Mouse (Mus musculus) heart, adult 2 months (tissue): ENCODE data around the gene Nepro. TPM values are rescaled to one million over a fixed set of nuclear protein-coding genes. Genes with fewer than 3 reads are reported as not detected.

ENCODE experiments used
- DNase-seq, 2 experiments: peaks; one replicate each; pipeline ENCODE4 v3.0.0; 2021
- H3K27ac ChIP-seq: fragments of 200-600 bp; 2 replicates; pipeline ENCODE4 v1.8.1; 2022
- H3K27me3 ChIP-seq: fragments of 200-500 bp; 2 replicates; pipeline ENCODE4 v1.6.1; 2012; ENCODE audit warnings: mild to moderate bottlenecking, low read length, inconsistent platforms, mixed read lengths; ENCODE audit not compliant: control insufficient read depth, insufficient read depth
- H3K36me3 ChIP-seq: fragments of 200-500 bp; 2 replicates; pipeline ENCODE4 v1.6.1; 2012; ENCODE audit warnings: low read length, inconsistent platforms; ENCODE audit not compliant: control insufficient read depth, insufficient read depth
- H3K4me1 ChIP-seq: fragments of 200-500 bp; 2 replicates; pipeline ENCODE4 v1.6.1; 2011; ENCODE audit warnings: low read length; ENCODE audit not compliant: control insufficient read depth, insufficient read depth
- H3K4me3 ChIP-seq: fragments of 200-600 bp; 2 replicates; pipeline ENCODE4 v1.8.1; 2022
- H3K79me2 ChIP-seq: fragments of 200-500 bp; replicated peaks from 2 replicates; pipeline ENCODE4 v1.6.1; 2012; ENCODE audit warnings: mild to moderate bottlenecking, inconsistent platforms, low read length, moderate library complexity, mixed read lengths; ENCODE audit not compliant: control insufficient read depth, insufficient read depth
- H3K9ac ChIP-seq: fragments of 200-500 bp; 2 replicates; pipeline ENCODE4 v1.6.1; 2012; ENCODE audit warnings: low read depth, mild to moderate bottlenecking, control low read depth, inconsistent platforms, low read length, mixed read lengths
- CTCF ChIP-seq: fragments of 200-600 bp; IDR thresholded peaks from 2 replicates; pipeline ENCODE4 v1.8.1; 2022; ENCODE audit warnings: antibody characterized with exemption, mild to moderate bottlenecking, moderate library complexity
- EP300 ChIP-seq: fragments of 200-500 bp; IDR thresholded peaks from 2 replicates; pipeline ENCODE4 v1.6.1; 2011; ENCODE audit warnings: low read depth, low read length, control low read depth; ENCODE audit not compliant: insufficient read depth
- POLR2A ChIP-seq: fragments of 200-500 bp; IDR thresholded peaks from 2 replicates; pipeline ENCODE4 v1.6.1; 2011; ENCODE audit warnings: mild to moderate bottlenecking, low read depth, low read length, control low read depth; ENCODE audit not compliant: insufficient read depth
- WGBS: fragments of 180-500 bp; shearing (Covaris S2); methylation state at CpG from one replicate; pipeline ENCODE4 v1.1.7; 2018; 5-methylcytosine and 5-hydroxymethylcytosine counted together
- intact Hi-C: fragments of 180-260 bp; cut with DNase I; formaldehyde crosslinking; loops from one replicate; pipeline ENCODE4 v1.15.1; 2025
- polyA plus RNA-seq: library from polyadenylated mRNA; depleted of rRNA; stranded (reverse); fragments of >200 nt; gene quantifications from 2 replicates; pipeline ENCODE4 v1.2.3, GENCODE M21; 2012
- total RNA-seq, 2 experiments: library from RNA; stranded (reverse); gene quantifications; 2 replicates each; pipeline ENCODE4 v1.2.3; 2021

The Nepro gene
- total and polyA plus RNA-seq, 3 experiments = 1.3 to 4.9 (median 4.0) TPM

GRCm38 (mm10) chr16:44742753-44743152 lies 18.7 kb downstream of the Nepro start:
- TF ChIP-seq EP300 (no peak), POLR2A (no peak), CTCF (peak; percentile 38)
- Histone ChIP-seq H3K4me3 (no peak overlapping the region), H3K27ac (no peak overlapping the region), H3K36me3 (peaks cover 10% of the 10 kb centered on the region), H3K79me2 (peaks cover 2% of the 10 kb centered on the region), H3K27me3 (no peaks in the 10 kb centered on the region), H3K9ac (no peak overlapping the region), H3K4me1 (peaks cover 4% of the 10 kb centered on the region)
- no peak for DNase-seq
- 85% methylated on average over 1 of the region's 1 CpGs for WGBS
- intact Hi-C loops = no loop called here

DNA sequence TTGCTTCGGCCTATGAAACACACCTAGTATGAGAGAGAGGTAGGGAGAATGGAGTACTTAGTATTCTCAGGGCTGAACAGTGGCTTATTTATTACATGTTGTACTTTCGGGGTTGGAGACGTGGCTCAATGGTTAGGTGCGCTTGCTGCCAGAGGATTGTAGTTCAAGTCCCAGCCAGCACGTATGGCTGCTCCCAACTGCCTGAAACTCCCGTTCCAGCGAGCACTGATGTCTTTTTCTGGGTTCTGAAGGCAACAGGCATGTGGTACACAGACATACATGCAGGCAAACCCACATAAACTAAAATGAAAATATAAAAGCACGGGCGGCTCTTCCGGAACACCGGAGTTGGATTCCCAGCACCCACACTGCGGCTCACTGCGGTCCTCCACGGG lies 21.4 kb downstream of the Nepro start:
- Histone ChIP-seq H3K9ac (peak overlapping the region; percentile 81), H3K4me1 (peaks cover 4% of the 10 kb centered on the region), H3K27ac (peak overlapping the region; percentile 97), H3K36me3 (peaks cover 6% of the 10 kb centered on the region), H3K4me3 (peak overlapping the region; percentile 81), H3K79me2 (peaks cover 2% of the 10 kb centered on the region), H3K27me3 (no peaks in the 10 kb centered on the region)
- intact Hi-C loops = loop anchor here (2.0 to 5.0 kb wide), 2 partner anchors 19 to 352 kb away; no protein-coding TSS in a partner anchor
- DNase-seq = no peak
- no peak for TF ChIP-seq POLR2A
- TF ChIP-seq EP300 = no peak
- no peak for TF ChIP-seq CTCF
- WGBS = 3% methylated on average over 14 of the region's 14 CpGs

- peak; percentile 86 to 87 for DNase-seq
- Histone ChIP-seq H3K4me3 (peak within 1 kb of the TSS; percentile 81), H3K9ac (peak within 1 kb of the TSS; percentile 81), H3K27me3 (no peaks in the 10 kb centered on the region), H3K27ac (peak within 1 kb of the TSS; percentile 97), H3K79me2 (peaks cover 2% of the 10 kb centered on the region), H3K36me3 (peaks cover 6% of the 10 kb centered on the region), H3K4me1 (peaks cover 4% of the 10 kb centered on the region)
- WGBS = under 1% methylated on average over 47 of the region's 47 CpGs
- TF ChIP-seq POLR2A = peak; percentile 77
- TF ChIP-seq CTCF = no peak
- TF ChIP-seq EP300 = no peak
- intact Hi-C loops = loop anchor here (2.0 to 5.0 kb wide), 2 partner anchors 19 to 351 kb away; no protein-coding TSS in a partner anchor
Observed at GRCm38 (mm10) chr16:44745866-44746562, 21.9 kb downstream of the Nepro start, which contains the start of gene Gtpbp8. Gene Gtpbp8 (minus strand): TSS chr16:44746363.

GRCm38 (mm10) chr16:44748007-44748406 lies 23.9 kb downstream of the Nepro start:
- no peak overlapping the region for H3K27ac ChIP-seq
- H3K4me3 ChIP-seq = no peak overlapping the region
- no peaks in the 10 kb centered on the region for H3K27me3 ChIP-seq

GRCm38 (mm10) chr16:44757700-44758099 lies 33.6 kb downstream of the Nepro start:
- DNase-seq = no peak
- no peaks in the 10 kb centered on the region for H3K4me1 ChIP-seq
- H3K4me3 ChIP-seq = no peak overlapping the region
- 79% methylated on average over 8 of the region's 8 CpGs for WGBS
- no peak overlapping the region for H3K9ac ChIP-seq
- no peaks in the 10 kb centered on the region for H3K27me3 ChIP-seq
- no peak overlapping the region for H3K27ac ChIP-seq
- TF ChIP-seq CTCF = no peak
- TF ChIP-seq EP300 = no peak
- no peak for TF ChIP-seq POLR2A
- no peaks in the 10 kb centered on the region for H3K79me2 ChIP-seq
- intact Hi-C loops = no loop called here
- H3K36me3 ChIP-seq = no peaks in the 10 kb centered on the region

More at GRCm38 (mm10) chr16:44748007-44748406, 23.9 kb downstream of the Nepro start:
- intact Hi-C loops = loop anchor here (5.0 kb wide), 1 partner anchor 349 kb away; no protein-coding TSS in a partner anchor
- no peak for DNase-seq
- TF ChIP-seq EP300 = no peak
- no peak for TF ChIP-seq CTCF
- TF ChIP-seq POLR2A = no peak
- WGBS = 35% methylated on average over 3 of the region's 3 CpGs
- Histone ChIP-seq H3K79me2 (peaks cover 2% of the 10 kb centered on the region), H3K4me1 (peaks cover 4% of the 10 kb centered on the region), H3K36me3 (peaks cover 6% of the 10 kb centered on the region), H3K9ac (no peak overlapping the region)

DNA sequence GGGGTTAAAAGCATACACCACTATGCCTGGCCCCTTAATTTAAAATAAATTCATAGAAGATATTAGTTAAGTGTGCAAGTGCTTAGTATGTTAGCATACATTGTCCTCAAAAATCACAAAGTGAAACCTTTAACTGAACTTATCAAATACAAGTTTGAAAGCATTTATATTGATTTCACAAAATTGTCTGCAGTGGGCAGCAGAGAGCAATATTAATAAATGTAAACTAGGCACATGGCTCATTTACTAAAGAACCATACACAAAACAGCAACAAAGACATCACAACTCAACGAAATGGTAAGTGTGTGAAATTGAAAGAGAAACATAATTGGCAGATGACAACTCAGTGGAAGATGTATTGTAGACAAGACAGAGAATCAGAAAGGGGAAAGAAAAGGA lies 37.7 kb downstream of the Nepro start:
- 26% methylated on average over 1 of the region's 1 CpGs for WGBS
- H3K4me1 ChIP-seq = no peaks in the 10 kb centered on the region
- no peaks in the 10 kb centered on the region for H3K27me3 ChIP-seq
- intact Hi-C loops = no loop called here
- TF ChIP-seq POLR2A (no peak), EP300 (no peak), CTCF (peak; percentile 54)
- H3K4me3 ChIP-seq = no peak overlapping the region
- H3K79me2 ChIP-seq = no peaks in the 10 kb centered on the region
- H3K27ac ChIP-seq = no peak overlapping the region
- no peaks in the 10 kb centered on the region for H3K36me3 ChIP-seq
- no peak overlapping the region for H3K9ac ChIP-seq
- no peak for DNase-seq
